Mouse (Mus musculus): ENCODE measurements around the gene Mrnip.

GRCm38 (mm10) chr11:50236540-50236936 is 62.3 kb downstream of the Mrnip start:
- TF ChIP-seq POLR2A (IDR thresholded peaks at IDR 0.05; ENCODE audit: low read depth, low read length), result no peak
- peak; percentile 29; the same call in 1 of the 2 replicates for TF ChIP-seq CTCF (IDR thresholded peaks at IDR 0.05; ENCODE audit: extremely low read depth, insufficient read length, insufficient replicate concordance, low read depth, low read length)
